ENCODE assay signal across 10 mouse cellular contexts in genomic region chr19:10013348-10013747, GRCm38 (mm10). TPM values are rescaled to one million over a fixed set of nuclear protein-coding genes. Genes with fewer than 3 reads are reported as not detected.
A peak's percentile ranks its signal among the peaks of the same experiment; 100 is the strongest.
DNase-seq lines count a peak whose midpoint lies in the region; ATAC-seq and TF ChIP-seq lines count a peak whose summit lies in the region.
"Had no signal": no experiment of that assay in that cellular context is flagged by ENCODE, and none has a peak within 500 bp of the region (broad histone marks: within the 10 kb centered on the region; RNA-seq: fewer than 3 reads in every experiment).

No protein-coding gene starts in this region.

- peak overlapping the region; percentile 100 for H3K9ac ChIP-seq in liver, embryonic 14.5 days (replicated peaks)

- no peak for DNase-seq in heart, embryonic 10.5 days (ENCODE audit: low spot score)
- no peak for DNase-seq in heart, postnatal 4 days
- peak; percentile 25 for DNase-seq in ES-CJ7 (ENCODE audit: low read depth, low spot score)
- DNase-seq in gastrocnemius, postnatal 25 days, result peak; percentile 74
- no peak for DNase-seq in liver, embryonic 14.5 days (ENCODE audit: low read depth in 3 of 3, low spot score in 3 of 3)
- no peak for DNase-seq in layer of hippocampus, postnatal 14 days (ENCODE audit: low spot score in 2 of 2)
- DNase-seq in adrenal gland, adult 8-10 months, result no peak
- DNase-seq: cerebellum, postnatal 14 days had no signal

- no peak overlapping the region for H3K4me3 ChIP-seq in heart, embryonic 10.5 days
- peak overlapping the region in 1 of 2 experiments; percentile 12; a peak in 1 of 4 replicates for H3K4me3 ChIP-seq in liver, embryonic 14.5 days (ENCODE audit: insufficient read depth in 1 of 2, low read depth in 2 of 2, low read length in 2 of 2)

- no peaks in the 10 kb centered on the region for H3K27me3 ChIP-seq in heart, embryonic 10.5 days (ENCODE audit: insufficient read depth, poor library complexity, severe bottlenecking)
- no peaks in the 10 kb centered on the region for H3K27me3 ChIP-seq in liver, embryonic 14.5 days (ENCODE audit: control insufficient read depth, insufficient read depth, low read length)

- no peak for ATAC-seq in liver, embryonic 14.5 days (ENCODE audit: insufficient read depth)
- ATAC-seq in activated CD4-positive, CD25-positive, alpha-beta regulatory T cell, adult 4 months, result no peak

- H3K4me2 ChIP-seq in liver, embryonic 14.5 days (ENCODE audit: low read depth), result peak overlapping the region; percentile 100

- peak overlapping the region; percentile 90 for H3K27ac ChIP-seq in heart, embryonic 10.5 days
- H3K27ac ChIP-seq in liver, embryonic 14.5 days, result peak overlapping the region; percentile 99

- no peak for TF ChIP-seq EP300 in liver, embryonic 14.5 days (IDR thresholded peaks at IDR 0.05; ENCODE audit: low read depth)

- no peak for TF ChIP-seq CTCF in liver, embryonic 14.5 days (IDR thresholded peaks at IDR 0.05; ENCODE audit: low read depth)

- no peaks in the 10 kb centered on the region for H3K36me3 ChIP-seq in heart, embryonic 10.5 days
- peaks cover 2% of the 10 kb centered on the region for H3K36me3 ChIP-seq in liver, embryonic 14.5 days (replicated peaks; ENCODE audit: control insufficient read depth, insufficient read depth, low read depth)

- H3K4me1 ChIP-seq in heart, embryonic 10.5 days, result peaks cover 56% of the 10 kb centered on the region
- H3K4me1 ChIP-seq in liver, embryonic 14.5 days (replicated peaks; ENCODE audit: control insufficient read depth in 2 of 2, insufficient read depth in 2 of 2, low read length in 1 of 2), result peaks cover 26 to 49% of the 10 kb centered on the region in 2 experiments

- H3K9me3 ChIP-seq in heart, embryonic 10.5 days, result no peaks in the 10 kb centered on the region
- H3K9me3 ChIP-seq in liver, embryonic 14.5 days (ENCODE audit: control insufficient read depth, low read length), result no peaks in the 10 kb centered on the region

- WGBS in heart, embryonic 10.5 days, result 16% methylated on average over 3 of the region's 3 CpGs
- 36% methylated on average over 3 of the region's 3 CpGs for WGBS in liver, embryonic 14.5 days (ENCODE audit: insufficient replicate concordance)

RNA-seq across cellular contexts. Expression of gene Rab3il1, which starts 11.9 kb away (rescaled TPM):
- 51.5 and 57.6 TPM in 2 replicates for polyA plus RNA-seq in heart, embryonic 10.5 days (2016; fragmentation: Nextera tagmentation; extraction: Ambion mirVana)
- total RNA-seq in heart, postnatal 4 days (2021), result 10 to 100 TPM; 12.2 to 12.5 TPM
- total RNA-seq in gastrocnemius, postnatal 25 days (2021), result 1 to 10 TPM; 6.0 to 6.5 TPM
- polyA plus RNA-seq in liver, embryonic 14.5 days (2012; rRNA removed), result 116 and 122 TPM in 2 replicates
- 240 and 255 TPM in 2 replicates for polyA plus RNA-seq in liver, embryonic 14.5 days (2014; fragmentation: Nextera tagmentation; extraction: Ambion mirVana)
- 10 to 100 TPM in 1 of 2 experiments, 1 to 10 TPM in 1; 8.9 to 12.8 TPM for total RNA-seq in layer of hippocampus, postnatal 14 days (2021)
- 10 to 100 TPM in 2 of 4 experiments, 1 to 10 TPM in 2; 6.5 to 13.3 (median 9.5) TPM for total RNA-seq in adrenal gland, adult 8-10 months (2022)
- polyA plus RNA-seq in activated CD4-positive, CD25-positive, alpha-beta regulatory T cell, adult 4 months (2017; shearing (Covaris generic)), result 1 to 10 TPM in 1 of 2 experiments, not detected in 1; 1.2 TPM
- total RNA-seq: neutrophil, adult 5-6 weeks had no signal

RNA-seq across cellular contexts. Expression of gene Best1, which starts 11.9 kb away (rescaled TPM):
- 0.73 and 0.95 TPM in 2 replicates for polyA plus RNA-seq in heart, embryonic 10.5 days (2016; fragmentation: Nextera tagmentation; extraction: Ambion mirVana)
- not detected for total RNA-seq in heart, postnatal 4 days (2021)
- total RNA-seq in gastrocnemius, postnatal 25 days (2021), result under 1 TPM; 0.21 to 0.26 TPM
- 0.08 TPM in 1 of 2 replicates, not detected in the other for polyA plus RNA-seq in liver, embryonic 14.5 days (2012; rRNA removed)
- polyA plus RNA-seq in liver, embryonic 14.5 days (2014; fragmentation: Nextera tagmentation; extraction: Ambion mirVana), result 0.09 and 0.10 TPM in 2 replicates
- 1 to 10 TPM in 1 of 2 experiments, under 1 TPM in 1; 0.97 to 1.1 TPM for total RNA-seq in layer of hippocampus, postnatal 14 days (2021)
- total RNA-seq in adrenal gland, adult 8-10 months (2022), result 1 to 10 TPM in 1 of 4 experiments, under 1 TPM in 3; 0.15 to 1.0 (median 0.44) TPM
- polyA plus RNA-seq in activated CD4-positive, CD25-positive, alpha-beta regulatory T cell, adult 4 months (2017; shearing (Covaris generic)), result not detected

RNA-seq across cellular contexts. Expression of gene Fads3, which starts 28.0 kb away (rescaled TPM):
- 16.5 and 19.0 TPM in 2 replicates for polyA plus RNA-seq in heart, embryonic 10.5 days (2016; fragmentation: Nextera tagmentation; extraction: Ambion mirVana)
- 10 to 100 TPM; 55.6 to 55.7 TPM for total RNA-seq in heart, postnatal 4 days (2021)
- total RNA-seq in gastrocnemius, postnatal 25 days (2021), result 1 to 10 TPM; 3.1 to 7.2 TPM
- polyA plus RNA-seq in liver, embryonic 14.5 days (2012; rRNA removed), result 8.2 and 8.3 TPM in 2 replicates
- 4.4 and 5.1 TPM in 2 replicates for polyA plus RNA-seq in liver, embryonic 14.5 days (2014; fragmentation: Nextera tagmentation; extraction: Ambion mirVana)
- 10 to 100 TPM; 34.3 to 36.8 TPM for total RNA-seq in layer of hippocampus, postnatal 14 days (2021)
- total RNA-seq in adrenal gland, adult 8-10 months (2022), result 10 to 100 TPM in 3 of 4 experiments, 1 to 10 TPM in 1; 9.9 to 55.1 (median 22.0) TPM
- not detected for polyA plus RNA-seq in activated CD4-positive, CD25-positive, alpha-beta regulatory T cell, adult 4 months (2017; shearing (Covaris generic))
- total RNA-seq: neutrophil, adult 5-6 weeks had no signal

RNA-seq across cellular contexts. Expression of gene Fth1, which starts 33.0 kb away (rescaled TPM):
- polyA plus RNA-seq in heart, embryonic 10.5 days (2016; fragmentation: Nextera tagmentation; extraction: Ambion mirVana), result 1,706 and 1,823 TPM in 2 replicates
- total RNA-seq in heart, postnatal 4 days (2021), result 1,000 to 10,000 TPM; 1,376 to 1,487 TPM
- total RNA-seq in gastrocnemius, postnatal 25 days (2021), result 1,000 to 10,000 TPM; 1,951 to 1,957 TPM
- polyA plus RNA-seq in liver, embryonic 14.5 days (2012; rRNA removed), result 1,645 and 1,653 TPM in 2 replicates
- polyA plus RNA-seq in liver, embryonic 14.5 days (2014; fragmentation: Nextera tagmentation; extraction: Ambion mirVana), result 3,787 and 3,976 TPM in 2 replicates
- total RNA-seq in layer of hippocampus, postnatal 14 days (2021), result 1,000 to 10,000 TPM; 2,325 to 2,371 TPM
- 1,000 to 10,000 TPM; 2,860 to 3,469 (median 3,019) TPM for total RNA-seq in adrenal gland, adult 8-10 months (2022)
- 1,000 to 10,000 TPM; 1,834 to 2,304 TPM for polyA plus RNA-seq in activated CD4-positive, CD25-positive, alpha-beta regulatory T cell, adult 4 months (2017; shearing (Covaris generic))

Comparison
In these comparisons a context has a peak if more than half of its experiments do, and no peak if none do; other contexts are left out.
1. DNase-seq: peak in ES-CJ7 (single experiment) and gastrocnemius, postnatal 25 days (single experiment); none in heart, embryonic 10.5 days (single experiment), heart, postnatal 4 days (single experiment), liver, embryonic 14.5 days (0 of 3), layer of hippocampus, postnatal 14 days (0 of 2) and adrenal gland, adult 8-10 months (single experiment).